Mouse (Mus musculus): Measurements from ENCODE around the gene Il18bp.

GRCm38 (mm10) chr7:102034904-102035303 lies 16.4 kb upstream of the Il18bp start:
- TF ChIP-seq CTCF (conservative IDR thresholded peaks at IDR 0.05 in 1 of 2, IDR thresholded peaks at IDR 0.05 in 1 of 2; ENCODE audit: low read depth in 2 of 2, low read length in 2 of 2) (peak in 1 of 2 experiments; percentile 54; a peak in 2 of 4 replicates), POLR2A (IDR thresholded peaks at IDR 0.05; ENCODE audit: low read depth, low read length) (no peak), ZNF384 (IDR thresholded peaks at IDR 0.05; ENCODE audit: low read depth, low read length) (no peak), EP300 (IDR thresholded peaks at IDR 0.05; ENCODE audit: low read length) (no peak), MAFK (IDR thresholded peaks at IDR 0.05; ENCODE audit: insufficient replicate concordance, low read length) (no peak), POLR2AphosphoS2 (IDR thresholded peaks at IDR 0.05; ENCODE audit: low read depth, low read length) (no peak), E2F4 (IDR thresholded peaks at IDR 0.05; ENCODE audit: insufficient replicate concordance, low read depth, low read length) (no peak), SIN3A (IDR thresholded peaks at IDR 0.05; ENCODE audit: low read length) (no peak), MAX (IDR thresholded peaks at IDR 0.05; ENCODE audit: low read length) (no peak), ELF1 (IDR thresholded peaks at IDR 0.05; ENCODE audit: low read depth, low read length) (no peak)
